Mouse (Mus musculus): Measurements from ENCODE around the gene Tubb2a. TPM values are rescaled to one million over a fixed set of nuclear protein-coding genes. Genes with fewer than 3 reads are reported as not detected.
"Not testable (repeated sequence)": the region's sequence is repeated elsewhere in the genome, so short reads cannot be mapped to it uniquely, and the experiment has no call there.

The Tubb2a gene
- total RNA-seq, 1 experiment from 2014 or later, result 29.8 TPM

DNA sequence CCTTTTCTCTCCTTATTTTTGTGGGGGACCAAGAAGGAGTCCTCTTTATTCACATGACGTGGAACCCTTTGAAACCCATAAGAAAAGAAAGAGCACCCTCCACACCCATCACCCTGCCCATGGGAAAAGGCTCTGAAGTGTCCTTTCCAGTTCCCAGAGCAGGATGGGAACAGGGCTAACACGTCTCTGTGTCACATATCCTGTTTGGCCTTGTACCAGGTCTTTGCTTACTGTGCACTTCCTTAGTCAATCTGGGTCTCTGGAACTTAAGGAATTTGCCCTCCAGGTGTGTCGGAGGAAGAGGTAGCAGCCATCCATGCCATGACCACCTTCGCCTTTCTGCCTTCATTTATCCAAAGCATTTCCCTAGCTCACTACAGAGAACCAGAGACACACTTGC, 18.6 kb upstream of the Tubb2a start:
- no peak for ATAC-seq (replicated peaks; ENCODE audit: insufficient number of reproducible peaks, low FRiP score, low TSS enrichment, poor library complexity, severe bottlenecking)

DNA sequence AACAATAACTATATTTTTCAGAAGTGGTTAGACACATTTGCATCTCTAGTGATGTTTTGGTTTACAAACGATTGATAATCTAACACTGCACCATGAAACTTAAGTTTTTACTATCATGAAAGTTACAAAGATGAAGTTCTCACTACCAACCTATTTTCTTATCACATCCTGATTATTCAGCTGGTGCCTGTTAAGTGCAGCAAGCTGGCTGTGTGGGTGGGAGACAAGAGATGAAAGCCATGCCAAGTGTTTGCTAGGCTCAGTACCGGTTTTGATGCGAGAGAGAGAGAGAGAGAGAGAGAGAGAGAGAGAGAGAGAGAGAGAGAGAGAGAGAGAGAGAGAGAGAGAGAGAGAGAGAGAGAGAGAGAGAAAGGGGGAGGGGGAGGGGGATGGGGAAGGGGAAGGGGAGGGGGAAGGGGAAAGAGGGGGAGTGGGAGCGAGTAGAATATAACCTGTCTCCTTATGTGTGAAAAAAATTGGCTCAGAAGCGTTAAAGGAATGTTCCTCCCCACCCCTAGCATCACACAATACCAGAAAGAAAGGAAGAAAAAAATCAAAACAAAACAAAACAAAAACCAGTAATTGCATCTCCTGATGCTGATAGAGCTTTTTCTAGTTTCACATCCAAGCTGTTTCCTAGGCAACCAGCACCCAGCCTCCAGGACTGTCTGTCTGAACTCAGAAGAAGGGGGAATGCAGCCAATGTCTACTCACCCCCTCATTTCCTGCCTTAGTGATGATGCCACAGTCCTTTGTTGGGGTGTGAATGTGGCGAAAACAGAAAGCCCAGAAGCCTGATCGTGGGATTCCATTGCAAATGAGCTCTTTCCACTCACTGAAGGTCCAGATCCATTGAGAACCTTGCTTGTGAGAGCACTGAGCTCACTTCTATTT, 18.0 kb upstream of the Tubb2a start:
- no peak for ATAC-seq (replicated peaks; ENCODE audit: insufficient number of reproducible peaks, low FRiP score, low TSS enrichment, poor library complexity, severe bottlenecking)

DNA sequence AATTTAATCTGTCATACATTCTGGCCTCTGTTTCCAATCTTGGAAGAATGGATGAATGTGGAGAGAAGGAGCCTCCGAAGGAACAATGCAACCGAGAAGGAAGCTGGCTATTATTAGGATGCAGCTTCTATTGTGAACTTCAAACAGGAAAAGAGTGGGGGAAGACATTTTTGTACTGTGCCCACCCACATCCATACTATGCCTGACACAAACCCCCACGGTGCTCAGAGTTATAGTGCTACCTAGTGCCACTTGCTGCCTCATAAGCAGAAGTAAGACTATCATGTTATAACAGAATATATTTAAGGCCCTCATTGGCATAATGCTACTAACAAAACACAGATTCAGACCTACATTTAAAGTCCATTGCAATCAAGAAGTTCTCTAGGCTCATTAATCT, 11.6 kb upstream of the Tubb2a start:
- no peak for ATAC-seq (replicated peaks; ENCODE audit: insufficient number of reproducible peaks, low FRiP score, low TSS enrichment, poor library complexity, severe bottlenecking)

DNA sequence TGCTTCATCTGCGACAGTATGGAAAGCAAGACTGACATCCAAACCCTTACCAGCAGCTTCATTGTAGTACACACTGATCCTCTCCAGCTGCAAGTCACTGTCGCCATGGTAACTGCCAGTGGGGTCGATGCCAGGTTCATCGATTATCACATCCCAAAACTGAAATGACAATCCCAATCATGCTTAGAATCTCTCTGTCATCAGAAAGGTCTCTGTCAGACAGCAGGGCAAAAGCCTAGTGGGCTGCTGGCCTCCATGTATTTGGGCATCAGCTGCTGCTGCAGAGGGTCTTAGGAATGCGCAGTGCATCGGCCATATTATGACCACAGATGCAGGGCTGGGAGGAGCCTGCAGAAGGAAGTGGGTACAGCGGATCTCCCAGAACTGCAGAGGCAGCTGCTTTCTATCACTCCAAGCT, 11.1 kb upstream of the Tubb2a start:
- 0 out of 2 replicates have a peak, but pooled peaks have one; percentile 47 for ATAC-seq (replicated peaks; ENCODE audit: insufficient number of reproducible peaks, low FRiP score, low TSS enrichment, poor library complexity, severe bottlenecking)

DNA sequence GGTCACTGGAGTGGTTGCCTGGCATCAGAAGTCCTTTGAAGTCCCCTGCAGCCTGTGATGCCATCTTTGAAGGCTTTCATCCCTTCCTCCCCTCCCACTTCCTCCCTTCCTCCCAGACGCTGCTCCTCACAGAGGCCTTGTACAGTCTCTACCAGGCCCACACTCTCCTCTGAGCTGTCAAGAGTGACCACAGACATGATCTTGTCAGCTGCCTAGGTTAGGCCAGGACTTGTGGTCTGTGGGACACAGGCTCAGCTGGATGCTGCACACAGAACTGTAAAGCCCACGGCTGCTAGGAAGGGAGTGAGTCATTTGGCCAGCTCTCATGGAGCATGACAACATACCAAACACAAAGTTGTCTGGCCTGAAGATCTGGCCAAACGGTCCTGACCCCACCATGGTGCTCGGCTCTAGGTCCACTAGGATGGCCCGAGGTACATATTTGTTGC, 10.4 kb upstream of the Tubb2a start:
- peak; percentile 43; the same call in 1 of the 2 replicates for ATAC-seq (replicated peaks; ENCODE audit: insufficient number of reproducible peaks, low FRiP score, low TSS enrichment, poor library complexity, severe bottlenecking)

DNA sequence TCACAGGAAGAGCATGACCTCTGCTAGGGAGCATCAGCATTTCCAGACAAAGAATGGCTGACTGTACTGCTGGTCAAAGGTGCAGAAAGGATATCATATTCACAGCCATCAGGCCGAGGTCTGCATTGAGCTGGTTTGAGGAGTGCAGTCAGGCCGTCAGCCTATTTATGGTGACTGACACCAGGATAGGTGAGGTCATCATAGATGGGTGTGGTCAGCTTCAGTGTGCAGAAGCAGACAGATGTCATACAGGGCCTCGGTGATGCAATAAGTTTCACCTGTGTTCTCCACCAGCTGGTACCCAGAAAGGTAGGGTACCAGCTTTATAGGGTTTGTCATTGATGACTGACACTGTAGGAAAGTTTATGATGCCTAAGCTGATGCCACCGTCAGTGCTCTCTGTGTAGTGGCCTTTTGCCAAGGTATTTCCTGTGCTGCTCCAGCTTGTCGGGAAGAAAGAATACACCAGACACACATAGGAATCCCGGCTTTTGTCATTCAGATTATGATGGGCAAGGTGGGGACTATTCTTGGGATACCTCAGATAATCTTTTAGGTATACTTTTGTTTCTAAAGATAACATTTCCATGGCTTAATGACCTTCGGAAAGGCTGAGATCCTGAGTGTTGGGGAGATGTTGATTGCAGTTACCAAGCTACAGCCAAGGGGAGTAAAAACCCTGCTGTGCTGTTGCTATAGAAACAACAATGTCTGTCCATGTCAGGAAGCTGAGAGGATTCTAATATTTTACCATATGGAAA, 9.4 kb upstream of the Tubb2a start:
- ATAC-seq (replicated peaks; ENCODE audit: insufficient number of reproducible peaks, low FRiP score, low TSS enrichment, poor library complexity, severe bottlenecking), result no peak

DNA sequence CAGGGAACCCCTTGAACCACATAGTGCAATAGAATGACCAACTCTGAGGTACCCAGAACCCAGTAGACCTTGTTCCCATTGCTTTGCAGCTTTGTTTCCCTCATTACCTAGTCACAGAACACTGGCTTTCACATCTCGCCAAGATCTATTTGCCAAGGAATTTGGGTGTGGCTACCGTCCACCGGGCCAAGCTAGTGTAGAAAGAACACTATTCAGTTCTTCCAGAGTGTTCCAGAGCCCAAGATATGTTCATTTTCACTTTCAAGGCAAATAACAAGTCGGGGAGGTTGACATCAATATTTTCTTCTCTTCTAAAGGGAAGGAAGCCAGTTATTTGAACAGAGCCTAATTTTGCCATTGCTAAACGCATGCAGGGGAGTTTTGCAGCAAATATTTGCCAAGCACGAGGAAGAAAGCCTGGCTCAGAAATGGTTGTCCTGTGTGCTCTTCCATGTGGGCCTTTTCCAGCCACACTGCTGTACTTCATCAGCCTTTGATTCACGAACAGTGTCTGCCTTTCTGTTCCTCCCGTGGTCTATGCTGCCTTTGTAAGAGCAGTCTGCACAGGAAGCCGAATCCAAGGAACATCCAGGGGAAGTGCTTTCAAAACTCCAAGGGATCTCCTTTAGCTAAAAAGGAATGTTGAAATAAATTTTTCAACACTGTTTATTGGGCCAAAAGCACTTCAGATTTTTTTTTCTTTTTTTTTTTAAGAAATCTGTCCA, 6.4 kb upstream of the Tubb2a start:
- no peak for ATAC-seq (replicated peaks; ENCODE audit: insufficient number of reproducible peaks, low FRiP score, low TSS enrichment, poor library complexity, severe bottlenecking)

DNA sequence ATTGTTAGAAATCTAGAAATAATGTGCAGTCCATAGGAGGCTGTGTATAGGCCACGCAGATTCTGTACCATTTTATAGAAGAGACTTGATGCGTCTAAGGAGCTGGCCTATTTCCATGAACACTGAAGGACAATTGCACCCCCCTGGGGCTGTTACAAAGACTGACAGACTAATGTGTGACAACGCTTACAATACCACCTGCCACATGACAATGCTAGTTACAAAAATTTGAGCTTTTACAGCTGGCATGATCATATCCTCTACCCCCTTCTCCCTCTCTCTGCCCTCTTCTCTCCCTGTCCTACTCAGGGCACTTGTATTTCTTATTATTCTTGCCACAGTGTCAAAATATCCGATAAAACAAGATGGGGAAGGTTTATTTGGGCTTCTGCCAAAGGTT, 4.1 kb upstream of the Tubb2a start:
- ATAC-seq (replicated peaks; ENCODE audit: insufficient number of reproducible peaks, low FRiP score, low TSS enrichment, poor library complexity, severe bottlenecking), result no peak

DNA sequence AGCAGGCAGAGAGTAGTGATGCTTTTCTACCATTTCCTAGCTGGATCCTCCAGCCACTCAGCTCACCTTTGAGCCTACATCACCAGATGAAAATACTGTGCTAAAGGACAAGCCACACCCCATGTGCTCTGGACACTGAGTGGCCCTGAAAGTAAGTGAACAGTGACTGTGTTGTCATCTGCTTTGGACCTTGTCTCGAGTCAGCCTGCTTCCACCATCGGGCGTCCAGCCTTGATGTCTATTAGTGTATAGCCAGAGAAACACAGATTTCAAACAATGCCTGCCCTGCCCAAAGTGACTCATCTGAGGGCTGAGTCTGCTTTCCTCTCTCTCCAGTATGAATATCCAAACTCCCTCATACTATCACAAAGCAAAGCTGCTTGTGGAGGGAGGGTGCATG, 2.0 kb upstream of the Tubb2a start:
- ATAC-seq (replicated peaks; ENCODE audit: insufficient number of reproducible peaks, low FRiP score, low TSS enrichment, poor library complexity, severe bottlenecking), result no peak

DNA sequence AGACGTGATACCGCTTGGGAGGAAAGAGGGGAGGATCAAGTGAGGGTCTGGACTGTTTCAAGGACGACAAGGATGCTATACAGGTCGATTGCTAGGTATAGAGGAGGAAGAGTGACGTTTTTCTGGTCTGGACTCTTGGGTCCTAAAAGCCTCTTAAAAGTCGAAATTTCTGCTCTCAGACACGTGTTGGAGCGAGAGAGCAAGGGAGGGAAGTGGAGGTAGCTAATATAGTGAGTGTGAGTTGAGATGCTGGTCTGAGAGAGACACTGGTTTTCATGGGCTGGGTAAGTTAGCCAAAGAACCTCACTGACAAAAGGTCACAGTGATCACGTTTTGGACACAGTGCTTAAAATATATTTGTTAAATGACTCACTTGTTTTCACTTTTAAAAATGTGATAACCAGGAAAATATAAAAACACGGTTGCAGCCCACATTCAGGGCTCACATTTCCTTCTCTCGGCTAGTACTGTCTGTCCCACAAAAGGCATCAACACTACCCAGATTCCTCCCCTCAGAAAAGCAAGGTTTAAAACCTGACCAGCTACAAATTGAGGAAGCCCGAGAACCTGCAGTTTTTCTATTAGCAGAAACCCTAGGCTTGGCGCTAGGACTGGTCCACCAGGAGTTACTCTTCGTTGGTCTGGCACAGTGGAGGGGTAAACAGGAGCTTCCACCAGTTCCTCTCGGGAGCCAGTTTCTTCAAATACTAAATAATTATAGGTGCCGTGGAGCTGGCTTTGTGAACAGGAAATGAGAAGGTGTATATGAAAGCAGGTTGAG, 883 bp upstream of the Tubb2a start:
- ATAC-seq (replicated peaks; ENCODE audit: insufficient number of reproducible peaks, low FRiP score, low TSS enrichment, poor library complexity, severe bottlenecking), result no peak

DNA sequence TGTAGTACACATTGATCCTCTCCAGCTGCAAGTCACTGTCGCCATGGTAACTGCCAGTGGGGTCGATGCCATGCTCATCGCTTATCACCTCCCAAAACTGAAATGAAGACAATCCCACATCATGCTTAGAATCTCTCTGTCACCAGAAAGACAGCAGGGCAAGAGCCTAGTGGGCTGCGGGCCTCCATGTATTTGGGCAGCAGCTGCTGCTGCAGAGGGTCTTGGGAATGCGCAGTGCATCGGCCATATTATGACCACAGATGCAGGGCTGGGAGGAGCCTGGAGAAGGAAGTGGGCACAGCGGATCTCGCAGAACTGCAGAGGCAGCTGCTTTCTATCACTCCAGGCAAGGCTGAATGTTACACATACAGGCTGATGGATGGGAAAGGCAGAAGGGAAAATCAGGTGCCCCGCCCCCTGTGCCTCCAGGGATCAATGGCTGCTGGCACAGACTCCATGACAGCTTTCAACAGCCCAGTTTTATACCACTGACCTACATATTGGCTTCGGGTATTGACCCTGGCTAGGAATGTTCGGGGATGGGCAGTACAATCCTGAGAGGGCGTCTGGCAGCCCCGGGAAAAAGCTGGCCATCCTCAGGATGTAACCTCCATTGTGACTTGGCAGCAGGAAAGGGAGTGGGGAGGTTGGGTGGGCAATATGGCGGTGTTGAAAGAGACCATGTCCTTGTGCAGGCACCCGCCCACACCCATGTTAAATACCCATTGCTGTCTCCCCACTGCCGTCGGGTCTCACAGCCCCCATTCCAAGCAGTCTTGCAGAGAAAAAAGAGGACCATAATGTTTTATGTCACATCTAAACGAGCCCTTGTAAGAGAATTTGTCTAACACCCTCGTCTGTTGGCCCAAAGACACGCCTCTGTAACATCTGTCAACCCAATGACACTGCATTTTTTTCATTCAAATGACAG, 981 bp downstream of the Tubb2a start:
- 0 out of 2 replicates have a peak, but pooled peaks have one; percentile 11 for ATAC-seq (replicated peaks; ENCODE audit: insufficient number of reproducible peaks, low FRiP score, low TSS enrichment, poor library complexity, severe bottlenecking)

DNA sequence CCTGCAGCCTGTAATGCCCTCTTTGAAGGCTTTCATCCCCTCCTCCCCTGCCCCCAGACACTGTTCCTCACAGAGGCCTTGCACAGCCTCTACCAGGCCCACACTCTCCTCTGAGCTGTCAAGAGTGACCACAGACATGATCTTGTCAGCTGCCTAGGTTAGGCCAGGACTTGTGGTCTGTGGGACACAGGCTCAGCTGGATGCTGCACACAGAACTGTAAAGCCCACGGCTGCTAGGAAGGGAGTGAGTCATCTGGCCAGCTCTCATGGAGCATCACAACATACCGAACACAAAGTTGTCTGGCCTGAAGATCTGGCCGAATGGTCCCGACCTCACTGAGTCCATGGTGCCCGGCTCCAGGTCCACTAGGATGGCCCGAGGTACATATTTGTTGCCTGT, 1.9 kb downstream of the Tubb2a start:
- ATAC-seq (replicated peaks; ENCODE audit: insufficient number of reproducible peaks, low FRiP score, low TSS enrichment, poor library complexity, severe bottlenecking), result not testable (repeated sequence)

DNA sequence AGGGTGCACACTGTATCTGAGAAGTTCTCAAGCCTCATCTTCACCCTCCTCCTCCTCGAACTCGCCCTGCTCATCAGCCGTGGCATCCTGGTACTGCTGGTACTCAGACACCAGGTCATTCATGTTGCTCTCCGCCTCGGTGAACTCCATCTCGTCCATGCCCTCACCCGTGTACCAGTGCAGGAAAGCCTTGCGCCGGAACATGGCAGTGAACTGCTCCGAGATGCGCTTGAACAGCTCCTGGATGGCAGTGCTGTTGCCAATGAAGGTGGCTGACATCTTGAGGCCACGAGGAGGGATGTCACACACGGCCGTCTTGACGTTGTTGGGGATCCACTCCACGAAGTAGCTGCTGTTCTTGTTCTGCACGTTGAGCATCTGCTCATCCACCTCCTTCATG, 3.4 kb downstream of the Tubb2a start:
- ATAC-seq (replicated peaks; ENCODE audit: insufficient number of reproducible peaks, low FRiP score, low TSS enrichment, poor library complexity, severe bottlenecking), result not testable (repeated sequence)

DNA sequence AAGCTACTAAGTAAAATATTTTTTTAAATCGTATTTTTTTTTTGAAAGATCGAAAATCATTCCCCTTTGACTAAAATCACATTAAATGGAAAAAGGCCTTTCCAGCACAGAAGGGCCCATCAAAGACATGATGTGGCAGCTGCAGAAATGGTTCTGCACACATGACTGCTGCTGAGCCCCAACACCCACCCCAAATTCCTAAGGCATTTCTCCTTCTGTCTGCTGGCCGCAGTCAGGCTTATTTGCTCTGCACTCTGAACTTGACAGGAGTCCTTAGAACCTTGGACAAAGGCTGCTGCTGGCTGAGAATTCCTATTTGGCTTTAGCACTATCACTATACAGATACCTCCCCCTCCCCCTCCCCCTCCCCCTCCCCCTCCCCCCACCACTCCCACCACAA, 5.0 kb downstream of the Tubb2a start:
- ATAC-seq (replicated peaks; ENCODE audit: insufficient number of reproducible peaks, low FRiP score, low TSS enrichment, poor library complexity, severe bottlenecking), result no peak

DNA sequence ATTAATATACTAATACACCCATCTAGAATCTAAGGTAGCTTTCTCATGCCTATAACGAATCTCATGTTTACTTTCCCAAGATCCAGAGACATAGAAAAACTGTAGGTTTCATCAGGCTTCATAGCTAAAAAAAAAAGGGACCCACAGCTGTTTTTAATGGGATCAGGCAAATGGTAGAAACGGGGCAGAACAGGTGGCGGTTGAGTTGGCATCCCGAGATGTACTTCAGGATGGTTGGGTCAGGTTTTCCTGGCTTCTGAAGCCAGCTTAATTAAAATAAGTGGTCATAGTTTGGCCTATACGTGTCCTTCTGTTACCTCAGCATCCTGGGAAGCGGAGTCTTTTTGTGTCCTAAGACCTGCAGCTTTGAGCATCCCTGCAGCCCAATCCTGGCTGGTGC, 6.0 kb downstream of the Tubb2a start:
- ATAC-seq (replicated peaks; ENCODE audit: insufficient number of reproducible peaks, low FRiP score, low TSS enrichment, poor library complexity, severe bottlenecking), result no peak

DNA sequence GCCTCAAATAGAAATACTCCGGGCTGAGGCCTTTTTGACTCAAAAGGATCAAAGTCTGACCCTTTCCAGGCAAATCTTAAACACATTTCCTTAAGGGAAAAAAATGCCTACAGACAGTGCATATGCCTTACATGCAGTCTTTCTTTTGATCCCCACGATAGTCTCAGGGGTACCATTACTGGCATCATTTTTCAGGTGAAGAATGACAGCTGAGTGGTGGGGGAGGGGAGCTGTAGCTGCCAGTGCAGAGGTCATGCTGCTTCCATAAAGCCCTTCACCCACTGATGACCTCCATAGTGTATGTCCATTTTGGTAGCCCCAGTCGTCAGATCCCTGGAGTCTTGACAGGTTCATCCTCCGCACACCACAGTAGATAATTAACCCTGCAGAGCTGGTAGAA, 7.5 kb downstream of the Tubb2a start:
- ATAC-seq (replicated peaks; ENCODE audit: insufficient number of reproducible peaks, low FRiP score, low TSS enrichment, poor library complexity, severe bottlenecking), result no peak

DNA sequence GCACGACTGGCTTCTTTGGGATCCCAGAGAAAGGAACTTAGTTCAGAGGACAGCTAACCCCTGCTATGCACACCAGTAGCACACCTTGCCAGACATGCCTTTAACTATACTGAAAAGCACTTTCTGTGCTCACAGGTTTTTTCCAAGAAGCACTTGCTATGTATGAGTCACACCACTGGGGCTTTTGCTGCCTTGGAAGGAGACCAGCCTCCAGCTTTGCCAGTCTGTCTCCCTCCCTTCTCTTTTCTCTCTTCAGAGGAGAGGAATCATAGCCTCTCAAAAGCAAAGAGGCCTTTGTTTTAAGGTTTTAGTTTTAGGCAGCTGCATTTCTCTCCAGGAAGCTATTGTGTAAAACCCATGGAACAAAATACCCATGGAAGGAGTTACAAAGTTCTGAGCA, 11.5 kb downstream of the Tubb2a start:
- no peak for ATAC-seq (replicated peaks; ENCODE audit: insufficient number of reproducible peaks, low FRiP score, low TSS enrichment, poor library complexity, severe bottlenecking)

Data from monocyte, adult 5-6 weeks (primary cell).